Mouse (Mus musculus): ENCODE data around the gene Hsp90aa1. TPM values are rescaled to one million over a fixed set of nuclear protein-coding genes. Genes with fewer than 3 reads are reported as not detected.
"Not testable (repeated sequence)": the region's sequence is repeated elsewhere in the genome, so short reads cannot be mapped to it uniquely, and the experiment has no call there.

Hsp90aa1 gene
- total and polyA plus RNA-seq, 3 experiments: 730 to 2,091 (median 1,361) TPM

- in situ Hi-C loops (cut with MboI; ENCODE audit: low pct_ligation_motif_present, low pct_unique_long_range_greater_than_20kb, low sequenced_read_pairs): no loop called here
- Histone ChIP-seq H3K4me1 (ENCODE audit: control insufficient read depth in 1 of 2, insufficient read depth in 2 of 2) (peaks cover 35 to 67% of the 10 kb centered on the region in 2 experiments), H3K27ac (ENCODE audit: insufficient read depth, low read depth) (peak overlapping the region; percentile 75)
Observed at GRCm38 (mm10) chr12:110703008-110703471, 512 bp upstream of the Hsp90aa1 start.

DNA sequence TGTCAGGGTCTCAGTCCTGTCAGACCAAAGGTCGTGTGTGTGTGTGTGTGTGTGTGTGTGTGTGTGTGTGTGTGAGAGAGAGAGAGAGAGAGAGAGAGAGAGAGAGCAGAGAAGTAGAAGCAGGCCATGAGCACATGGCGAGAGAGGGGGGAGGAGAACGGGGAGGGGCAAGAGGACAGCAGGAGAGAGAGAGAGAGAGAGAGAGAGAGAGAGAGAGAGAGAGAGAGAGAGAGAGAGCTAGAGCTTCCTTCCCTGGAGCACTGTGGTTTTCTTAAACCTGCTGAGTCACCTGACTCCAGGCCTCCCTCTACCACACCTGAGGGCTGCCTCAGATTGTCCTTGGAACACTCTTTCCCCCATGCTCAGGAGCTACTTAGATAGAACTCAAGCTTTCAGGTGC lies 1.2 kb downstream of the Hsp90aa1 start:
- H3K4me3 ChIP-seq (replicated peaks in 1 of 3; ENCODE audit: low read depth in 2 of 3, low read length in 2 of 3, poor library complexity in 1 of 3); in situ Hi-C loops (cut with MboI; ENCODE audit: low pct_ligation_motif_present, low pct_unique_long_range_greater_than_20kb, low sequenced_read_pairs); H3K4me2 ChIP-seq (ENCODE audit: insufficient read depth, low read depth, poor library complexity, severe bottlenecking); dilution Hi-C loops (cut with MboI; ENCODE audit: extremely low pct_ligation_motif_present, extremely low pct_unique_long_range_greater_than_20kb, low sequenced_read_pairs); H3K9me3 ChIP-seq (replicated peaks; ENCODE audit: low read length); H3K27me3 ChIP-seq (replicated peaks); H3K36me3 ChIP-seq (replicated peaks in 1 of 2; ENCODE audit: control insufficient read depth in 1 of 2, insufficient read depth in 1 of 2, low read length in 1 of 2); H3K79me2 ChIP-seq (replicated peaks; ENCODE audit: control insufficient read depth, extremely low read depth, insufficient read depth, poor library complexity, severe bottlenecking): not testable (repeated sequence)
- Histone ChIP-seq H3K9ac (ENCODE audit: insufficient read depth, low read depth) (peak overlapping the region; percentile 5; the same call in 1 of the 2 replicates), H3K4me1 (ENCODE audit: control insufficient read depth in 1 of 2, insufficient read depth in 2 of 2) (peaks cover 34 to 72% of the 10 kb centered on the region in 2 experiments), H3K27ac (ENCODE audit: insufficient read depth, low read depth) (peak overlapping the region; percentile 70)
- DNase-seq (ENCODE audit: extremely low read depth): peak; percentile 71
- TF ChIP-seq BHLHE40 (IDR thresholded peaks at IDR 0.05; ENCODE audit: low read depth, low read length): peak; percentile 72
- peak; percentile 89 for TF ChIP-seq MAZ (IDR thresholded peaks at IDR 0.05; ENCODE audit: low read depth, low read length)
- TF ChIP-seq TBP (conservative IDR thresholded peaks at IDR 0.05; ENCODE audit: low read depth, low read length): 0 out of 2 replicates have a peak, but pooled peaks have one; percentile 33
- TF ChIP-seq POLR2A (IDR thresholded peaks at IDR 0.05; ENCODE audit: low read depth, low read length): peak; percentile 46; the same call in 1 of the 2 replicates
- TF ChIP-seq MAFK (IDR thresholded peaks at IDR 0.05; ENCODE audit: insufficient replicate concordance, low read length): peak; percentile 25; the same call in 1 of the 2 replicates
- peak; percentile 88 for TF ChIP-seq MAX (IDR thresholded peaks at IDR 0.05; ENCODE audit: low read length)
- TF ChIP-seq HCFC1 (IDR thresholded peaks at IDR 0.05; ENCODE audit: low read depth, low read length): peak; percentile 32; the same call in 1 of the 2 replicates
- peak; percentile 53; the same call in 1 of the 2 replicates for TF ChIP-seq TCF12 (IDR thresholded peaks at IDR 0.05; ENCODE audit: low read depth, low read length)
- peak; percentile 90 for TF ChIP-seq JUND (conservative IDR thresholded peaks at IDR 0.05; ENCODE audit: low read depth, low read length)
- TF ChIP-seq ETS1 (conservative IDR thresholded peaks at IDR 0.05; ENCODE audit: low read depth, low read length): 0 out of 2 replicates have a peak, but pooled peaks have one; percentile 18
- TF ChIP-seq ZMIZ1 (IDR thresholded peaks at IDR 0.05; ENCODE audit: low read depth, low read length): peak; percentile 59
- TF ChIP-seq CHD2 (IDR thresholded peaks at IDR 0.05; ENCODE audit: low read length): 0 out of 2 replicates have a peak, but pooled peaks have one; percentile 47
- peak; percentile 97 for TF ChIP-seq MYC (IDR thresholded peaks at IDR 0.05; ENCODE audit: low read depth, low read length)
- TF ChIP-seq IRF4 (IDR thresholded peaks at IDR 0.05; ENCODE audit: low read depth, low read length): peak; percentile 24; the same call in 1 of the 2 replicates
- peak; percentile 66 for TF ChIP-seq SIN3A (IDR thresholded peaks at IDR 0.05; ENCODE audit: low read length)

More at GRCm38 (mm10) chr12:110703008-110703471, 512 bp upstream of the Hsp90aa1 start:
- no peaks in the 10 kb centered on the region for H3K27me3 ChIP-seq (replicated peaks)
- no peak overlapping the region for H3K9ac ChIP-seq (ENCODE audit: insufficient read depth, low read depth)
- dilution Hi-C loops (cut with MboI; ENCODE audit: extremely low pct_ligation_motif_present, extremely low pct_unique_long_range_greater_than_20kb, low sequenced_read_pairs): no loop called here
- peak overlapping the region in 1 of 3 experiments; percentile 30 for H3K4me3 ChIP-seq (replicated peaks in 1 of 3; ENCODE audit: low read depth in 2 of 3, low read length in 2 of 3, poor library complexity in 1 of 3)
- no peaks in the 10 kb centered on the region for H3K79me2 ChIP-seq (replicated peaks; ENCODE audit: control insufficient read depth, extremely low read depth, insufficient read depth, poor library complexity, severe bottlenecking)
- H3K9me3 ChIP-seq (replicated peaks; ENCODE audit: low read length): no peaks in the 10 kb centered on the region
- DNase-seq (ENCODE audit: extremely low read depth): peak; percentile 94
- peak overlapping the region; percentile 59 for H3K4me2 ChIP-seq (ENCODE audit: insufficient read depth, low read depth, poor library complexity, severe bottlenecking)
- no peak for TF ChIP-seq MEF2A (IDR thresholded peaks at IDR 0.05; ENCODE audit: borderline replicate concordance, low read depth, low read length)
- no peak for TF ChIP-seq MXI1 (IDR thresholded peaks at IDR 0.05; ENCODE audit: low read depth, low read length)
- TF ChIP-seq JUND (conservative IDR thresholded peaks at IDR 0.05; ENCODE audit: low read depth, low read length): peak; percentile 18; the same call in 1 of the 2 replicates
- TF ChIP-seq MAFK (IDR thresholded peaks at IDR 0.05; ENCODE audit: insufficient replicate concordance, low read length): no peak
- no peak for TF ChIP-seq UBTF (IDR thresholded peaks at IDR 0.05; ENCODE audit: low read depth, low read length)
- TF ChIP-seq CTCF (conservative IDR thresholded peaks at IDR 0.05 in 1 of 2, IDR thresholded peaks at IDR 0.05 in 1 of 2; ENCODE audit: low read depth in 2 of 2, low read length in 2 of 2): peak; percentile 82 to 97
- TF ChIP-seq ZKSCAN1 (IDR thresholded peaks at IDR 0.05; ENCODE audit: borderline replicate concordance, low read depth, low read length): no peak
- TF ChIP-seq HCFC1 (IDR thresholded peaks at IDR 0.05; ENCODE audit: low read depth, low read length): no peak
- peak; percentile 31; the same call in 1 of the 2 replicates for TF ChIP-seq ETS1 (conservative IDR thresholded peaks at IDR 0.05; ENCODE audit: low read depth, low read length)
- peak; percentile 50 for TF ChIP-seq ZC3H11A (IDR thresholded peaks at IDR 0.05; ENCODE audit: low read depth, low read length)
- TF ChIP-seq POLR2A (IDR thresholded peaks at IDR 0.05; ENCODE audit: low read depth, low read length): peak; percentile 31; the same call in 1 of the 2 replicates
- TF ChIP-seq NRF1 (IDR thresholded peaks at IDR 0.05; ENCODE audit: low read depth, low read length): no peak
- TF ChIP-seq EP300 (IDR thresholded peaks at IDR 0.05; ENCODE audit: low read length): 0 out of 2 replicates have a peak, but pooled peaks have one; percentile 36
- TF ChIP-seq RAD21 (IDR thresholded peaks at IDR 0.05; ENCODE audit: low read depth, low read length): peak; percentile 93
- peak; percentile 59 for TF ChIP-seq JUN (IDR thresholded peaks at IDR 0.05; ENCODE audit: insufficient read depth, low read depth, low read length)
- no peak for TF ChIP-seq ZMIZ1 (IDR thresholded peaks at IDR 0.05; ENCODE audit: low read depth, low read length)
- TF ChIP-seq ZNF384 (IDR thresholded peaks at IDR 0.05; ENCODE audit: low read depth, low read length): no peak; the same call in 1 of the 2 replicates
- no peak for TF ChIP-seq MAX (IDR thresholded peaks at IDR 0.05; ENCODE audit: low read length)
- TF ChIP-seq MYC (IDR thresholded peaks at IDR 0.05; ENCODE audit: low read depth, low read length): no peak
- TF ChIP-seq KAT2A (IDR thresholded peaks at IDR 0.05; ENCODE audit: insufficient replicate concordance, low read length): no peak
- TF ChIP-seq SMC3 (IDR thresholded peaks at IDR 0.05; ENCODE audit: low read depth, low read length): peak; percentile 84
- peak; percentile 83 for TF ChIP-seq IRF4 (IDR thresholded peaks at IDR 0.05; ENCODE audit: low read depth, low read length)
- no peak for TF ChIP-seq ELF1 (IDR thresholded peaks at IDR 0.05; ENCODE audit: low read depth, low read length)
- no peaks in the 10 kb centered on the region for H3K36me3 ChIP-seq (replicated peaks in 1 of 2; ENCODE audit: control insufficient read depth in 1 of 2, insufficient read depth in 1 of 2, low read length in 1 of 2)

All from CH12.LX (cell line).